Mouse (Mus musculus) WW6 (cell line): ENCODE data around the gene Frg2f1.

Experiments used
- DNase-seq: peaks from one replicate; pipeline ENCODE4 v3.0.0-alpha.2; 2013; ENCODE audit warnings: low read depth, low spot score

The Frg2f1 gene

GRCm38 (mm10) chr4:119492291-119492932 is 46.9 kb downstream of the Frg2f1 start, which contains the start of gene Rimkla:
TSS of gene Rimkla (minus strand) at chr4:119492628.
- DNase-seq: no peak

GRCm38 (mm10) chr4:119490806-119491205 is 48.5 kb downstream of the Frg2f1 start:
- DNase-seq: no peak

- DNase-seq: no peak
Measured at GRCm38 (mm10) chr4:119489666-119490065, 49.7 kb downstream of the Frg2f1 start.

- DNase-seq: no peak
Measured at GRCm38 (mm10) chr4:119484882-119485281, 54.4 kb downstream of the Frg2f1 start.

GRCm38 (mm10) chr4:119483051-119483450 is 56.3 kb downstream of the Frg2f1 start:
- no peak for DNase-seq
